Mouse (Mus musculus) cerebellum, adult 2 months (tissue): ENCODE data around the gene Cpeb2.

Experiments
- CTCF ChIP-seq: fragments of 200-500 bp; IDR thresholded peaks from 2 replicates; pipeline ENCODE4 v1.5.1; 2011; ENCODE audit warnings: low read depth, mild to moderate bottlenecking, control low read depth, low read length, moderate library complexity, borderline replicate concordance; ENCODE audit not compliant: insufficient read depth
- POLR2A ChIP-seq: fragments of 200-500 bp; IDR thresholded peaks from 2 replicates; pipeline ENCODE4 v1.6.1; 2011; ENCODE audit warnings: low read length, control low read depth, borderline replicate concordance; ENCODE audit not compliant: insufficient read depth

DNA sequence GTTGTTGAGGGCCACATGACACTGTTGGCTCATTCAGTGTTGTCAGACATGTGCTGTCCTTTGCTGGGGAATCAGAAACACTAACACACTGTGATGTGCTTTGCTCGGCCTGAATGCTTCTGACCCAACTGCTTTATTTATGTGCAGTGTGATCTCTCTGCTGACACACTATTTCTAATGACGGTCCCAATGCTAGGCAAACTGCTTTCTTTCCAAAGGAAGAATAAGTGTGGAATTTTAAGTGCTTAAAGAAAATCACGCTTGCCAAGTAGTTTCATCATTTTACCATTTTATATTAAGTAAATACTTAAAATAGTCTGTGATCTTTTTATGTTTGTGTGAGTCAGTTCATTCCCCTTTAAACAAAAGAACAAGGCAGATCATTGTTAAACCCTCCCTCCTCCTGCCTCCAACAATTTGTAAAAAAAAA, 15.0 kb downstream of the Cpeb2 start:
- no peak for TF ChIP-seq CTCF
- no peak for TF ChIP-seq POLR2A
